Mouse (Mus musculus) embryonic facial prominence, embryonic 15.5 days (tissue): ENCODE data around the gene Vmn1r185. TPM values are rescaled to one million over a fixed set of nuclear protein-coding genes. Genes with fewer than 3 reads are reported as not detected.
"Not testable (repeated sequence)": the region's sequence is repeated elsewhere in the genome, so short reads cannot be mapped to it uniquely, and the experiment has no call there.

ENCODE experiments used
- ATAC-seq: fragments of 200-750 bp; cut with Nextera tagmentation; 2 replicates; pipeline ENCODE4 v1.8.0; 2017; ENCODE audit warnings: low read depth, moderate TSS enrichment; ENCODE audit not compliant: insufficient number of reproducible peaks, low FRiP score, low TSS enrichment
- H3K27ac ChIP-seq: fragments of 300-500 bp; sonication (generic); replicated peaks from 2 replicates; pipeline ENCODE4 v1.5.1; 2015; ENCODE audit warnings: mild to moderate bottlenecking, inconsistent platforms
- H3K27me3 ChIP-seq: fragments of 300-500 bp; sonication (generic); 2 replicates; pipeline ENCODE4 v1.6.1; 2015; ENCODE audit warnings: inconsistent platforms
- H3K36me3 ChIP-seq: fragments of 300-500 bp; sonication (generic); 2 replicates; pipeline ENCODE4 v1.6.1; 2015; ENCODE audit warnings: mild to moderate bottlenecking, inconsistent platforms
- H3K4me1 ChIP-seq: fragments of 300-500 bp; sonication (generic); 2 replicates; pipeline ENCODE4 v1.6.1; 2015; ENCODE audit warnings: inconsistent platforms
- H3K4me2 ChIP-seq: fragments of 300-500 bp; sonication (generic); replicated peaks from 2 replicates; pipeline ENCODE4 v1.6.1; 2015; ENCODE audit warnings: mild to moderate bottlenecking, inconsistent platforms
- H3K4me3 ChIP-seq: fragments of 300-500 bp; sonication (generic); replicated peaks from 2 replicates; pipeline ENCODE4 v1.5.1; 2015; ENCODE audit warnings: mild to moderate bottlenecking, inconsistent platforms
- H3K9ac ChIP-seq: fragments of 300-500 bp; sonication (generic); 2 replicates; pipeline ENCODE4 v1.6.1; 2015; ENCODE audit warnings: inconsistent platforms
- H3K9me3 ChIP-seq: fragments of 300-500 bp; sonication (generic); replicated peaks from 2 replicates; pipeline ENCODE4 v1.6.1; 2016; ENCODE audit warnings: inconsistent platforms
- WGBS: fragments of 180-500 bp; shearing (Covaris S2); methylation state at CpG from one replicate; pipeline ENCODE4 v1.1.7; 2015; 5-methylcytosine and 5-hydroxymethylcytosine counted together
- polyA plus RNA-seq: library from polyadenylated mRNA; unstranded; fragments of >200 nt; fragmentation: Nextera tagmentation; extraction: Ambion mirVana; gene quantifications from 2 replicates; pipeline ENCODE4 v1.2.1, GENCODE M21; 2015

Vmn1r185 gene
- 0.05 TPM in 1 of 2 replicates, not detected in the other for polyA plus RNA-seq

- not testable (repeated sequence) for H3K9me3 ChIP-seq, H3K4me1 ChIP-seq, H3K9ac ChIP-seq, H3K27me3 ChIP-seq, H3K4me3 ChIP-seq, ATAC-seq, H3K36me3 ChIP-seq, H3K4me2 ChIP-seq, H3K27ac ChIP-seq
- 67% methylated on average over 1 of the region's 1 CpGs for WGBS
Measured at GRCm38 (mm10) chr7:26618364-26618763, at the start of gene Vmn1r185. TSS of gene Vmn1r185 (minus strand) at chr7:26618464.

GRCm38 (mm10) chr7:26667466-26667865, 49.2 kb upstream of the Vmn1r185 start:
- H3K9me3 ChIP-seq, H3K4me3 ChIP-seq: not testable (repeated sequence)
- WGBS = 31% methylated on average over 2 of the region's 2 CpGs

GRCm38 (mm10) chr7:26666011-26666410, 47.7 kb upstream of the Vmn1r185 start:
- Histone ChIP-seq H3K4me2 (no peak overlapping the region), H3K27me3 (no peaks in the 10 kb centered on the region), H3K27ac (no peak overlapping the region), H3K36me3 (no peaks in the 10 kb centered on the region), H3K4me3 (no peak overlapping the region), H3K9ac (no peak overlapping the region), H3K9me3 (no peaks in the 10 kb centered on the region), H3K4me1 (no peaks in the 10 kb centered on the region)
- no peak for ATAC-seq
- 81% methylated on average over 5 of the region's 5 CpGs for WGBS

More at GRCm38 (mm10) chr7:26667466-26667865, 49.2 kb upstream of the Vmn1r185 start:
- H3K4me1 ChIP-seq, H3K36me3 ChIP-seq, H3K27me3 ChIP-seq, H3K27ac ChIP-seq, H3K4me2 ChIP-seq, H3K9ac ChIP-seq, ATAC-seq: not testable (repeated sequence)

- no peaks in the 10 kb centered on the region for H3K27me3 ChIP-seq
- no peak overlapping the region for H3K9ac ChIP-seq
- H3K4me2 ChIP-seq = no peak overlapping the region
- 63% methylated on average over 1 of the region's 1 CpGs for WGBS
- H3K36me3 ChIP-seq = no peaks in the 10 kb centered on the region
- H3K4me3 ChIP-seq = no peak overlapping the region
- ATAC-seq = no peak
- no peaks in the 10 kb centered on the region for H3K9me3 ChIP-seq
- H3K27ac ChIP-seq = no peak overlapping the region
- no peaks in the 10 kb centered on the region for H3K4me1 ChIP-seq
Measured at GRCm38 (mm10) chr7:26589774-26590173, 28.5 kb downstream of the Vmn1r185 start.

GRCm38 (mm10) chr7:26589077-26589476, 29.2 kb downstream of the Vmn1r185 start:
- Histone ChIP-seq H3K4me2 (no peak overlapping the region), H3K4me1 (no peaks in the 10 kb centered on the region), H3K4me3 (no peak overlapping the region), H3K9ac (no peak overlapping the region), H3K27ac (no peak overlapping the region), H3K9me3 (no peaks in the 10 kb centered on the region), H3K27me3 (no peaks in the 10 kb centered on the region), H3K36me3 (no peaks in the 10 kb centered on the region)
- no peak for ATAC-seq

Other genes with a start within 250 kb of the Vmn1r185 start
- not detected in 2 replicates for gene Nlrp9c, start 214.8 kb downstream of the Vmn1r185 start, polyA plus RNA-seq
- not detected in 2 replicates for gene Nlrp4a, start 183.4 kb downstream of the Vmn1r185 start, polyA plus RNA-seq
- gene Nlrp9a, start 83.4 kb downstream of the Vmn1r185 start, polyA plus RNA-seq = not detected in 2 replicates
- not detected in 2 replicates for gene Cyp2b23, start 68.0 kb upstream of the Vmn1r185 start, polyA plus RNA-seq
- gene Cyp2b19, start 138.7 kb upstream of the Vmn1r185 start, polyA plus RNA-seq = 5.6 and 6.5 TPM in 2 replicates
- gene Cyp2g1, start 190.4 kb upstream of the Vmn1r185 start, polyA plus RNA-seq = 9.8 and 13.8 TPM in 2 replicates
- gene Cyp2a5, start 216.8 kb upstream of the Vmn1r185 start, polyA plus RNA-seq = 4.4 and 9.1 TPM in 2 replicates